Mouse (Mus musculus) erythroblast, embryonic 14.5 days (primary cell): ENCODE results near the gene Tssc4. TPM values are rescaled to one million over a fixed set of nuclear protein-coding genes. Genes with fewer than 3 reads are reported as not detected.
A peak's percentile ranks its signal among the peaks of the same experiment; 100 is the strongest.

Source experiments
- H3K27me3 ChIP-seq: 2 replicates; pipeline ENCODE4 v1.6.1; 2012; ENCODE audit warnings: inconsistent platforms; ENCODE audit not compliant: control insufficient read depth
- H3K36me3 ChIP-seq: 2 replicates; pipeline ENCODE4 v1.6.1; 2012; ENCODE audit warnings: mild to moderate bottlenecking, inconsistent platforms; ENCODE audit not compliant: control insufficient read depth
- H3K4me1 ChIP-seq: 2 replicates; pipeline ENCODE4 v1.6.1; 2012; ENCODE audit warnings: inconsistent platforms; ENCODE audit not compliant: control insufficient read depth
- H3K4me3 ChIP-seq: replicated peaks from 2 replicates; pipeline ENCODE3; 2012; ENCODE audit warnings: moderate library complexity, mild to moderate bottlenecking, inconsistent platforms
- H3K9me3 ChIP-seq: 2 replicates; pipeline ENCODE4 v1.6.1; 2012; ENCODE audit warnings: low read length, inconsistent platforms, mixed read lengths; ENCODE audit not compliant: control insufficient read depth
- GATA1 ChIP-seq: IDR thresholded peaks from 2 replicates; pipeline ENCODE4 v1.6.1; 2012; ENCODE audit warnings: low read length, inconsistent platforms, mixed read lengths
- TAL1 ChIP-seq: IDR thresholded peaks from 3 replicates; pipeline ENCODE4 v1.6.1; 2012; ENCODE audit warnings: low read length, inconsistent platforms, mixed read lengths
- polyA plus RNA-seq: library from polyadenylated mRNA; stranded (reverse); fragments of >175 nt; gene quantifications from 2 replicates; pipeline ENCODE4 v1.2.3, GENCODE M21; 2012

Gene Tssc4
- polyA plus RNA-seq, 1 experiment = 23.4 TPM

- Histone ChIP-seq H3K4me1 (peaks cover 68% of the 10 kb centered on the region), H3K4me3 (no peak overlapping the region), H3K36me3 (peaks cover 43% of the 10 kb centered on the region), H3K27me3 (no peaks in the 10 kb centered on the region), H3K9me3 (no peaks in the 10 kb centered on the region)
- TF ChIP-seq GATA1 = no peak
- no peak for TF ChIP-seq TAL1
Measured at GRCm38 (mm10) chr7:143059202-143059870, 9.7 kb upstream of the Tssc4 start.

GRCm38 (mm10) chr7:143062704-143063103 is 6.3 kb upstream of the Tssc4 start:
- H3K9me3 ChIP-seq = no peaks in the 10 kb centered on the region
- H3K4me3 ChIP-seq = no peak overlapping the region
- H3K36me3 ChIP-seq = peaks cover 68% of the 10 kb centered on the region
- peaks cover 35% of the 10 kb centered on the region for H3K4me1 ChIP-seq
- H3K27me3 ChIP-seq = no peaks in the 10 kb centered on the region
- no peak for TF ChIP-seq TAL1
- no peak for TF ChIP-seq GATA1

GRCm38 (mm10) chr7:143064226-143064625 is 4.8 kb upstream of the Tssc4 start:
- no peaks in the 10 kb centered on the region; the same call in 1 of the 2 replicates for H3K9me3 ChIP-seq
- TF ChIP-seq TAL1 (no peak), GATA1 (no peak)
- peaks cover 31% of the 10 kb centered on the region for H3K4me1 ChIP-seq
- peaks cover 78% of the 10 kb centered on the region for H3K36me3 ChIP-seq
- no peak overlapping the region for H3K4me3 ChIP-seq
- no peaks in the 10 kb centered on the region for H3K27me3 ChIP-seq

- Histone ChIP-seq H3K27me3 (no peaks in the 10 kb centered on the region), H3K9me3 (no peaks in the 10 kb centered on the region; the same call in 1 of the 2 replicates), H3K36me3 (peaks cover 82% of the 10 kb centered on the region), H3K4me3 (no peak overlapping the region), H3K4me1 (peaks cover 35% of the 10 kb centered on the region)
- TF ChIP-seq TAL1 (no peak), GATA1 (no peak)
Measured at GRCm38 (mm10) chr7:143065692-143066091, 3.4 kb upstream of the Tssc4 start.

GRCm38 (mm10) chr7:143067469-143067868 is 1.6 kb upstream of the Tssc4 start:
- Histone ChIP-seq H3K4me1 (peaks cover 34% of the 10 kb centered on the region), H3K27me3 (no peaks in the 10 kb centered on the region), H3K4me3 (no peak overlapping the region), H3K9me3 (no peaks in the 10 kb centered on the region; the same call in 1 of the 2 replicates), H3K36me3 (peaks cover 77% of the 10 kb centered on the region)
- TF ChIP-seq GATA1 (no peak), TAL1 (no peak)

GRCm38 (mm10) chr7:143067897-143068296 is 1.2 kb upstream of the Tssc4 start:
- Histone ChIP-seq H3K36me3 (peaks cover 72% of the 10 kb centered on the region), H3K9me3 (no peaks in the 10 kb centered on the region; the same call in 1 of the 2 replicates), H3K4me1 (peaks cover 34% of the 10 kb centered on the region), H3K27me3 (no peaks in the 10 kb centered on the region), H3K4me3 (no peak overlapping the region)
- TF ChIP-seq GATA1 (no peak), TAL1 (no peak)

- H3K27me3 ChIP-seq = no peaks in the 10 kb centered on the region
- H3K36me3 ChIP-seq = peaks cover 67% of the 10 kb centered on the region
- H3K9me3 ChIP-seq = no peaks in the 10 kb centered on the region; the same call in 1 of the 2 replicates
- peak overlapping the region; percentile 82 for H3K4me3 ChIP-seq
- TF ChIP-seq TAL1 (no peak), GATA1 (no peak)
- peaks cover 34% of the 10 kb centered on the region for H3K4me1 ChIP-seq
Measured at GRCm38 (mm10) chr7:143068316-143068881, 650 bp upstream of the Tssc4 start.

GRCm38 (mm10) chr7:143069751-143070400 is 827 bp downstream of the Tssc4 start:
- no peaks in the 10 kb centered on the region for H3K27me3 ChIP-seq
- TF ChIP-seq TAL1 (no peak), GATA1 (no peak)
- H3K36me3 ChIP-seq = peaks cover 53% of the 10 kb centered on the region
- no peaks in the 10 kb centered on the region; the same call in 1 of the 2 replicates for H3K9me3 ChIP-seq
- peak overlapping the region; percentile 82 for H3K4me3 ChIP-seq
- H3K4me1 ChIP-seq = peaks cover 34% of the 10 kb centered on the region

- TF ChIP-seq TAL1 = no peak
- TF ChIP-seq GATA1 = no peak
- H3K36me3 ChIP-seq = peaks cover 47% of the 10 kb centered on the region
- H3K4me1 ChIP-seq = peaks cover 34% of the 10 kb centered on the region
- H3K9me3 ChIP-seq = no peaks in the 10 kb centered on the region; the same call in 1 of the 2 replicates
- H3K4me3 ChIP-seq = peak overlapping the region; percentile 82
- no peaks in the 10 kb centered on the region for H3K27me3 ChIP-seq
Measured at GRCm38 (mm10) chr7:143070506-143071070, 1.5 kb downstream of the Tssc4 start.
